Mouse (Mus musculus) intestine, embryonic 14.5 days (tissue): ENCODE data around the gene Paf1. TPM values are rescaled to one million over a fixed set of nuclear protein-coding genes. Genes with fewer than 3 reads are reported as not detected.

Experiments
- ATAC-seq: fragments of 200-750 bp; cut with Nextera tagmentation; replicated peaks from 2 replicates; pipeline ENCODE4 v1.8.0; 2017; ENCODE audit warnings: low read depth, moderate number of reproducible peaks, moderate TSS enrichment, moderate library complexity; ENCODE audit not compliant: low FRiP score, low TSS enrichment
- DNase-seq: peaks from one replicate; pipeline ENCODE4 v3.0.0-alpha.2; 2018; ENCODE audit warnings: low spot score
- H3K27ac ChIP-seq: fragments of 300-500 bp; sonication (generic); 2 replicates; pipeline ENCODE4 v1.5.1; 2014; ENCODE audit warnings: low read depth, mild to moderate bottlenecking, control low read depth
- H3K27me3 ChIP-seq: fragments of 300-500 bp; sonication (generic); replicated peaks from 2 replicates; pipeline ENCODE4 v1.6.1; 2014; ENCODE audit warnings: low read length, control low read depth; ENCODE audit not compliant: control insufficient read depth, insufficient read depth
- H3K36me3 ChIP-seq: fragments of 300-500 bp; sonication (generic); 2 replicates; pipeline ENCODE4 v1.6.1; 2014; ENCODE audit warnings: low read length, control low read depth; ENCODE audit not compliant: control insufficient read depth, insufficient read depth
- H3K4me1 ChIP-seq: fragments of 300-500 bp; sonication (generic); replicated peaks from 2 replicates; pipeline ENCODE4 v1.6.1; 2014; ENCODE audit warnings: low read length, control low read depth, mixed read lengths; ENCODE audit not compliant: control insufficient read depth, insufficient read depth
- H3K4me2 ChIP-seq: fragments of 300-500 bp; sonication (generic); 2 replicates; pipeline ENCODE4 v1.6.1; 2014; ENCODE audit warnings: low read length
- H3K4me3 ChIP-seq: fragments of 300-500 bp; sonication (generic); 2 replicates; pipeline ENCODE4 v1.5.1; 2014; ENCODE audit warnings: low read depth, low read length, control low read depth, mixed read lengths
- H3K9ac ChIP-seq: fragments of 300-500 bp; sonication (generic); 2 replicates; pipeline ENCODE4 v1.6.1; 2014; ENCODE audit warnings: mild to moderate bottlenecking, low read length
- H3K9me3 ChIP-seq: fragments of 300-500 bp; sonication (generic); 2 replicates; pipeline ENCODE4 v1.6.1; 2016; ENCODE audit warnings: low read length, control low read depth; ENCODE audit not compliant: control insufficient read depth
- WGBS: fragments of 180-500 bp; shearing (Covaris S2); extraction: QIAGEN DNeasy Blood & Tissue Kit; methylation state at CpG from one replicate; pipeline ENCODE4 v1.1.7; 2014; 5-methylcytosine and 5-hydroxymethylcytosine counted together
- polyA plus RNA-seq: library from polyadenylated mRNA; unstranded; fragments of >200 nt; fragmentation: Nextera tagmentation; extraction: Ambion mirVana; gene quantifications from 2 replicates; pipeline ENCODE4 v1.2.1, GENCODE M21; 2014

The Paf1 gene
- polyA plus RNA-seq, 1 experiment from 2014 or later = 64.4 TPM

DNA sequence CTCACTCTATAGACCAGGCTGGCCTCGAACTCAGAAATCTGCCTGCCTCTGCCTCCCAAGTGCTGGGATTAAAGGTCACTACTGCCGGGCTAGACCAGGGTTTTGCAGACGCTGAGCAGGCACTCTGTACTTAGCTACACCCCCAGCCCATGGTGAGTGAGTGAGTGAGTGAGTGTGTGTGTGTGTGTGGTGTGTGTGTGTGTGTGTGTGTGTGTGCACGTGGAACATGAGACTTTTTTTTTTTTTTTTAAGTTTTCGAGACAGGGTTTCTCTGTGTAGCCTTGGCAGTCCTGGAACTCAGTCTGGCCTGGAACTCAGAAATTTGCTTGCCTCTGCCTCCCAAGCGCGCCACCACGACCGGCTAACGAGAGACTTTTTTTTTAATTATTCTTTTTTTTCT lies 18.1 kb upstream of the Paf1 start:
- WGBS = 74% methylated on average over 10 of the region's 10 CpGs
- peaks cover 18% of the 10 kb centered on the region for H3K36me3 ChIP-seq
- peaks cover 47% of the 10 kb centered on the region for H3K4me1 ChIP-seq
- H3K4me2 ChIP-seq = peak overlapping the region; percentile 80
- no peaks in the 10 kb centered on the region for H3K27me3 ChIP-seq
- H3K4me3 ChIP-seq = peak overlapping the region; percentile 91; the same call in 1 of the 2 replicates
- ATAC-seq = no peak
- H3K27ac ChIP-seq = peak overlapping the region; percentile 100
- DNase-seq = no peak
- H3K9me3 ChIP-seq = no peaks in the 10 kb centered on the region
- H3K9ac ChIP-seq = no peak overlapping the region

DNA sequence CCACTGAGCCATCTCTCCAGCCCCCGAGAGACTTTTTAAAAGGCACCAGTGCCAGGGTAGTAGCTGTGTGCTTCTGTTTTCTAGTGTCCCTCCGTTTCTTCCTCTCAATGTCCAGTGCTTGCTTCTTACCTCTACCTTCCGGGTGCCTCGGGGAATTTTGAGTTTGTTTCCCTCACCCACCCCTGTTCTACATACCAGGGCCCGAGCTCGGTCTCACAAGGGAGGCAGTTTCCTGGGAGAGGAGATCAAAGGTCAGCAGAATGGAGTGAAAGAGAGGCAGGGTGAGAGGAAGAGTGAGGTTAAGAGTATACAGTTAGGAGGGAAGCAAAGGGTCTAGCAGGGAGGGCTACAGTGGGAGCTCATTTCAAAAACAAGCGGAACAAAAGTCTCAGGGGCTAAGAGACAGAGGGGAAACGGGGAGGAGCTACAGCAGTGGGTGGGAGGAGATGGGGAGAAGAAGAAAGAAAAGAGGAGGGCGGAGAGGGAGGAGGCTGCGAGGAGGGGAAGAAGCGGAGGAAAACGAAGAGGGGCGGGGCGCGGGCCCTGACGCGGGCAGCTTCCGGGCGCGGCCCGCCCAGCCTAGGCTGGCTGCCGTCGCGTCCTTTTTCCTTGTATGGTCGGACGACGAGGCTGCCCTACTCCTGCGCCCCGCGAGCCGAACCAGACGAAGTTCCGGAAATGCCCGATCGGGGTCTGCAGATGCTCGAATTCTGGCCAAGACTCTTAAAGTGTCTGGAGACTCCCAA lies 17.4 kb upstream of the Paf1 start:
- ATAC-seq = peak; percentile 30
- Histone ChIP-seq H3K9ac (peak overlapping the region; percentile 69), H3K9me3 (no peaks in the 10 kb centered on the region), H3K4me2 (peak overlapping the region; percentile 80), H3K4me3 (peak overlapping the region; percentile 91), H3K36me3 (peaks cover 11% of the 10 kb centered on the region; the same call in 1 of the 2 replicates), H3K27ac (peak overlapping the region; percentile 100), H3K27me3 (no peaks in the 10 kb centered on the region), H3K4me1 (peaks cover 43% of the 10 kb centered on the region)
- DNase-seq = peak; percentile 91
- under 1% methylated on average over 36 of the region's 36 CpGs for WGBS

DNA sequence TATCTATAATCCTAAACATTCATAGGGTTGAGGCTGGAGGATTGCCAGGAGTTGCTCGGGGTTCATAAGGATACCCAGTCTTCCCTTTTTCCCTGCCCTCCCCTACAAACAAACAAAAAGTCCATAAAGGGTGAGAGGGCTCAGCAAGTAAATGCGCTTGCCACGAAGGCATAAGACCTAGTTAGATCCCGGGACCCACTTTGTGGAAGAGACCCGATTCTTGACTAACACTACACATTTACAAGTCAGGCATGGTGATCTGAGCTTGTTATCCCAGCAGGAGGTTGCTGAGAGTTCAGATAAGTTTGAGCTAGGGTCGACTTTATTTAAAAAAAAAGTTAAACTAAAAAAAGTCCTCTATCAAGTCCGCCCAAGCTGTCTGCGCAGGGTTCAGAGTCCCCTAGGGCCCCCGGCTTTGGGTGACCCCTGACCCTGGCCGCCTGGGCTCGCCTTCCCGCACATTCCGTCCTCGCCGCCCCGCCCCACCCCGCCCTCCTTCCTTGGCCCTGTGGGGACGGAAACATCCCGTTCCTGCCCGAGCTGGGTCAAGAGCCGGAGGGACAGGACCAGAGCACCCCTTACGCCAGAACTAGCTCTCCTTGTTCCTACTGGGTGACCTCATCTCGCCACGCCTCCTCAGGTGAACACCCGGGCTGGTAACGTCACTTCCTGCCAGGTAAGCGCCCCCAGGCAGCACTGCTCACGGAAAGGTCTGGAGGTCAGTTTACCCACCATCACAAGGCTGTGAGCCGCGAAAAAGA lies 16.6 kb upstream of the Paf1 start:
- ATAC-seq = no peak; the same call in 1 of the 2 replicates
- WGBS = 2% methylated on average over 30 of the region's 30 CpGs

DNA sequence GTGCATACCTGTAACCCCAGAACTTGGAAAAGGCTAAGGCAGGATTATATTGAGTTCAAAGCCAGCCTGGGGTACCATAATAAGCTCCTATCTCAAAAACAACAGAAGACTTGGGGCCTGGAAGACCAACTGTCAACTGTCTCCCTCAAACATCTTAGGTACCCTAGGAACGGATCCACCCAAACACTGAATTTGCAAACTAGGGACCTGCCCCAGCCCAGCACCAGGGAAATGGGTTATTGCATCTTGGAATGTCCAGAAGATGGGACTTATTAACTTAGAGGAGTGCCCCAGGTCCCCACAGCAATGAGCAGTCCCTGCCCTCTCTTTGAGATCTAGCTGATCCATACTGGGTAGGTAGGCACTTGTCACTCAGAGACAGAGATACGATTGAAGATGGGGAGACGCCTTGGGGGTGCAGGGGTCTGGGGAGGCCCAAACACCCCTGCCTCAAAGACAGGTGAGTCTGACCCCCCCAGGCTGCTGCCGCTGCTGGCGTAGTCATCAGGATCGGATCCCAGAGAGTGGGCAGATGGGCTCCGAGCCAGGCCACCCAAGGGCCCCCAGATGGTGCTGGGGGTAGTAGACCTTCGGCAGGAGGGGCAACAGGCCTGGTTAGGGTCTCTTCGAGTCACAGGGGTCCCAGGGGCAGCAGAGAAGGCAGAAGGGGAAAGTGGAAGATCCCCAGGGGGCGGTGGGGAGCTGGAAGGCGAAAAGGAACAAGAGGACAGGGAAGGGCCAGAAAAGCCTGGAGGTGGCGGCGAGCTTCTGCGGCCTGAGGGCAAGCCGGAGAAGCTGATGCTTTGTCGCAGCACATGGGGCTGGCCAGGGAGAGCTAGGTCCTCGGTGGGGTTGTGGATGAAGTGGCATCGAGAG lies 15.3 kb upstream of the Paf1 start:
- no peak for DNase-seq
- H3K27me3 ChIP-seq = no peaks in the 10 kb centered on the region

More for the DNA sequence above, 16.6 kb upstream of the Paf1 start:
- Histone ChIP-seq H3K4me1 (peaks cover 45% of the 10 kb centered on the region), H3K4me2 (peak overlapping the region; percentile 80), H3K4me3 (peak overlapping the region; percentile 91), H3K9me3 (no peaks in the 10 kb centered on the region), H3K9ac (peak overlapping the region; percentile 69), H3K27ac (peak overlapping the region; percentile 100), H3K36me3 (peaks cover 11% of the 10 kb centered on the region; the same call in 1 of the 2 replicates), H3K27me3 (no peaks in the 10 kb centered on the region)
- DNase-seq = peak; percentile 84

DNA sequence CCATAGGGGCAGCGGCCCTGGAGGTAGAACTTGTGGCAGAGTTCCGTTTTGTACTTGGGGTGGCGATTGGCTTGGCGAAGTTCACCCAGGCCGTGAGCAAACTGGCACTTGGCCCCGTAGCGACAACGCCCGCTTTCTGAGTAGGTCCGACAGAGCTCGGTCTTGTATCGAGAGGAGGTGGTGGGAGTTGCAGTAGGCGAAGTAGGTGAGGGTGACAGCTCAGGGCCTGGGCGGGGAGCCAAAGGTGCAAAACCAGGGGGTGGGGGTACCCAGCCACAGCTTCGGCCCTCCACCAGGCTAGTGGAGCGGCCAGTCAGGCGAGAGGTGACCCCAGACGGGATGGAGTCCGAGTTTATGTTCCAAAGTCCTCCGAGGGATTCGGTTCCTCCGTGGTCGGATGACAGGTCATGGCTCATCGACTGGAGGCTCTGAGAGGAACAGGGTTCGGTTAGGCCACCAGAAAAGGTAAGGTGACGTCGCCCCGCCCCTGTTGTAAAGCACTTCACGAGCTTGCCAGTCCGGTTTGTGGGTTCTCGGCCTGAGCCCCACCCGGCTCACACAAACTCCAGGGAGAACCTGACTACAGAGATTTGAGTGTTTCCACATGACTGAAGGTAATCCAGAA lies 14.6 kb upstream of the Paf1 start:
- peak overlapping the region; percentile 100 for H3K27ac ChIP-seq
- H3K4me1 ChIP-seq = peaks cover 62% of the 10 kb centered on the region
- no peaks in the 10 kb centered on the region for H3K27me3 ChIP-seq
- DNase-seq (peak; percentile 80), ATAC-seq (no peak)
- H3K4me3 ChIP-seq = peak overlapping the region; percentile 91
- peak overlapping the region; percentile 86 for H3K9ac ChIP-seq
- H3K36me3 ChIP-seq = peaks cover 11% of the 10 kb centered on the region; the same call in 1 of the 2 replicates
- WGBS = 30% methylated on average over 31 of the region's 32 CpGs
- H3K4me2 ChIP-seq = peak overlapping the region; percentile 80
- no peaks in the 10 kb centered on the region for H3K9me3 ChIP-seq

More for the DNA sequence above, 15.3 kb upstream of the Paf1 start:
- Histone ChIP-seq H3K27ac (peak overlapping the region; percentile 100), H3K4me2 (peak overlapping the region; percentile 80), H3K9me3 (no peaks in the 10 kb centered on the region), H3K4me1 (peaks cover 55% of the 10 kb centered on the region), H3K9ac (peak overlapping the region; percentile 86), H3K4me3 (peak overlapping the region; percentile 91), H3K36me3 (peaks cover 11% of the 10 kb centered on the region; the same call in 1 of the 2 replicates)
- no peak for ATAC-seq
- 71% methylated on average over 18 of the region's 18 CpGs for WGBS

DNA sequence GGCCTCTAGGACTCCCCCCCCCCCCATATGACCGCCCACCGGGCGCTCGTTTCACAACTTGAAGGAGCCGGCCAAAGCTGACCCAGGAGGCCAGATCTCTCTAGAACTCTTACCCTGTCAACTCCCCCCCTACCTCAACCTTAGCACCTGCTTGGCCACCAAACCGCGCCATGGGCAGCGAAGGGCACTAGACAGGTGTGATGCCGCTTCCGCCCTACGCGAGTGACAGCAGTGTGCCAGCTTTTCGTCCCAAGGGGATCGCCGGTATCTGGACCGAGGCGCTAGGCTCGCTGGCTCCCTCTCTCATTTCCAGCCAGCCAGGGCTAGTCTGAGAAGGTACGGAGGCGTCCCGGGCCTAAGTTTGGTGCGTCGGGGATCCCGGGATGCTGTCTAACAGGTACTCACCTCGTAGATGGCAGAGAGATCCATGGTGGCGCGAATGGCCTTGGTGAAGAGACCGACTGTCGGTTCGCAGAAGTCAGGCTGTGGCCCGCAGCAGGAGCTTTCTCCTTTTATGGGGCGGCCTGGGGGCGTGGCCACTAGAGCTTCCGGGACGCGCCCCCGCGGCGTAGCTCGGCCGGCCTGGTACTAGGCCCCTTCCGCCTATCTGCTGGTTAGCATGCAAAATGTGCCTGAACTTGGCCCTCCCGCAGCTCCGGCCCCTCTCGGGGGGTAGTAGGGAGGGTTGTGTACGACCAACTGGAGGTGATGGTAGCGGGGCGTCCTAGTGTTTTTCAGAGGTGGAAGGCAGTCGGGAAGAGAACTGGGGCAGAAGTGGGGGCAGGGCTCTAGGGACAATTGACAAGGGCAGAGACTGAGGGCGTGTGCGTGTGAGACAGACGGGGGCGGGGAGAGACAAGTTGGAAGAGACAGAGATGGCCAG lies 13.7 kb upstream of the Paf1 start:
- H3K27me3 ChIP-seq = no peaks in the 10 kb centered on the region
- peaks cover 60% of the 10 kb centered on the region for H3K4me1 ChIP-seq
- DNase-seq (peak; percentile 95), ATAC-seq (peak; percentile 35)
- peaks cover 11% of the 10 kb centered on the region; the same call in 1 of the 2 replicates for H3K36me3 ChIP-seq
- peak overlapping the region; percentile 86 for H3K9ac ChIP-seq
- peak overlapping the region; percentile 80 for H3K4me2 ChIP-seq
- H3K4me3 ChIP-seq = peak overlapping the region; percentile 91
- no peaks in the 10 kb centered on the region for H3K9me3 ChIP-seq
- WGBS = under 1% methylated on average over 53 of the region's 53 CpGs
- H3K27ac ChIP-seq = peak overlapping the region; percentile 100

DNA sequence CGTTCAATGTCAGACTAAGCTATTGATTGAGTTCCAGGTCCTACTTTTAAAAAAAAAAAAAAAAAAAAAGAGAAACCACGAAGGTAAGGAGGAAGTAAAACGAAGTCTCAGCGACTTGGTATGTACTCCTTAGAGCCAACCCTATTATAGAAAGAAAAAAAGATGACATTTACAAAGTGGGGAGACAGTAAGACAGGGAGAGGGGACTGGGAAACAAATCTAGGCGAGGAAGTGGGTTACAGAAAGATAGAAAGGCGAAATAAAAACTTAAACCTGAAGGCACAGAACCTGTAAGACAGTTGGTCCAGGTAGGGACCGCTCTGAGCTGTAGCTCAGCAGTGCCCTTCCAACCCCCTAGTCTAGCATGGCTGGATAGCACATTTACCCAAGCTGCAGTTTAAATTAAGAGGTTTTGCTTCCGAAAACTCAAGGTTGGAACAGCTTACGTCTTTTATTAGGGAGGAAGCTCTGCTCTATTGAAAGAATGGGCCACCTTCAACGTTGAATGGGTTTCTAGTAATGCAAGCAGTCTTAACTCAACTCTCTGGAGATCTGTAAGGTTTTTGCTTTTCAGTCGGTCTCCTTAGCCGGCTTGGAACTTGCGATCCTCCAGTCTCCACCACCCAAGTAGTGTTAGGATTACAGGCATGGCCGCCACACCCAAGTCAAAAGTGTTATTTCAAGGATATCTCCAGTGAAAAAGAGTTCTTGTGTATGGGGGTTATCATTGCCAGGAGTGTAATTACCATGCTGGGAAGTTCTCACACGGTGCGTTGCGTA lies 12.3 kb upstream of the Paf1 start, which contains the start of gene Zfp36:
Zfp36 (minus strand) TSS at position 17 of the 780 bp plus-strand sequence.
- 42% methylated on average over 17 of the region's 17 CpGs for WGBS
- ATAC-seq = no peak
- peaks cover 60% of the 10 kb centered on the region for H3K4me1 ChIP-seq

More for the DNA sequence above, 12.3 kb upstream of the Paf1 start, which contains the start of gene Zfp36:
- Histone ChIP-seq H3K27me3 (no peaks in the 10 kb centered on the region), H3K36me3 (peaks cover 17% of the 10 kb centered on the region; the same call in 1 of the 2 replicates), H3K9ac (peak within 1 kb of the TSS; percentile 86), H3K27ac (peak within 1 kb of the TSS; percentile 100), H3K9me3 (no peaks in the 10 kb centered on the region), H3K4me3 (peak within 1 kb of the TSS; percentile 91), H3K4me2 (peak within 1 kb of the TSS; percentile 80)
- DNase-seq = no peak
